Mouse (Mus musculus) gastrocnemius, postnatal 14 days (tissue): ENCODE results near the gene Elovl2. TPM values are rescaled to one million over a fixed set of nuclear protein-coding genes. Genes with fewer than 3 reads are reported as not detected.
"Not testable (repeated sequence)": the region's sequence is repeated elsewhere in the genome, so short reads cannot be mapped to it uniquely, and the experiment has no call there.

Experiments
- DNase-seq: peaks from one replicate; pipeline ENCODE4 v3.0.0; 2021; ENCODE audit warnings: mixed read lengths
- intact Hi-C: fragments of 180-260 bp; cut with DNase I; formaldehyde crosslinking; loops from one replicate; pipeline ENCODE4 v1.15.1; 2025; ENCODE audit warnings: low total_unique reads
- total RNA-seq, 2 experiments: library from RNA; stranded (reverse); gene quantifications; 2 replicates each; pipeline ENCODE4 v1.2.3; 2021

The Elovl2 gene
- total RNA-seq, 2 experiments from 2014 or later, result 0.16 to 0.18 TPM

GRCm38 (mm10) chr13:41235845-41236741 lies 15.9 kb upstream of the Elovl2 start:
- intact Hi-C loops, result loop anchor here (10.0 kb wide), 1 partner anchor 451 kb away; no protein-coding TSS in a partner anchor
- DNase-seq, result no peak

- no peak for DNase-seq
- intact Hi-C loops, result loop anchor here (10.0 kb wide), 1 partner anchor 450 kb away; no protein-coding TSS in a partner anchor
Measured at GRCm38 (mm10) chr13:41235181-41235580, 15.0 kb upstream of the Elovl2 start.

- intact Hi-C loops, result loop anchor here (10.0 kb wide), 1 partner anchor 448 kb away; no protein-coding TSS in a partner anchor
- no peak for DNase-seq
Measured at GRCm38 (mm10) chr13:41233241-41233640, 13.0 kb upstream of the Elovl2 start.

GRCm38 (mm10) chr13:41232209-41232608 lies 12.0 kb upstream of the Elovl2 start:
- no peak for DNase-seq
- intact Hi-C loops, result loop anchor here (10.0 kb wide), 1 partner anchor 447 kb away; no protein-coding TSS in a partner anchor

- intact Hi-C loops, result loop anchor here (10.0 kb wide), 1 partner anchor 447 kb away; no protein-coding TSS in a partner anchor
Measured at GRCm38 (mm10) chr13:41231389-41231983, 11.3 kb upstream of the Elovl2 start.

GRCm38 (mm10) chr13:41230256-41230655 lies 10.1 kb upstream of the Elovl2 start:
- intact Hi-C loops, result loop anchor here (10.0 kb wide), 1 partner anchor 445 kb away; no protein-coding TSS in a partner anchor
- no peak for DNase-seq

More at GRCm38 (mm10) chr13:41231389-41231983, 11.3 kb upstream of the Elovl2 start:
- no peak for DNase-seq

- no peak for DNase-seq
- intact Hi-C loops, result no loop called here
Measured at GRCm38 (mm10) chr13:41228060-41228459, 7.9 kb upstream of the Elovl2 start.

- no peak for DNase-seq
- intact Hi-C loops, result no loop called here
Measured at GRCm38 (mm10) chr13:41226513-41226912, 6.3 kb upstream of the Elovl2 start.

GRCm38 (mm10) chr13:41219687-41220303 lies 410 bp downstream of the Elovl2 start:
- peak; percentile 13 for DNase-seq

GRCm38 (mm10) chr13:41219056-41219455 lies 1.1 kb downstream of the Elovl2 start:
- intact Hi-C loops, result no loop called here
- no peak for DNase-seq

More at GRCm38 (mm10) chr13:41219687-41220303, 410 bp downstream of the Elovl2 start:
- intact Hi-C loops, result no loop called here

GRCm38 (mm10) chr13:41216236-41216635 lies 4.0 kb downstream of the Elovl2 start:
- no peak for DNase-seq
- intact Hi-C loops, result no loop called here

- intact Hi-C loops, result no loop called here
- DNase-seq, result no peak
Measured at GRCm38 (mm10) chr13:41215669-41216068, 4.5 kb downstream of the Elovl2 start.

- intact Hi-C loops, result no loop called here
- no peak for DNase-seq
Measured at GRCm38 (mm10) chr13:41212558-41213322, 7.5 kb downstream of the Elovl2 start.

- no peak for DNase-seq
- intact Hi-C loops, result no loop called here
Measured at GRCm38 (mm10) chr13:41211276-41211675, 8.9 kb downstream of the Elovl2 start.

GRCm38 (mm10) chr13:41206241-41206640 lies 14.0 kb downstream of the Elovl2 start:
- intact Hi-C loops, result no loop called here

GRCm38 (mm10) chr13:41205568-41205967 lies 14.6 kb downstream of the Elovl2 start:
- DNase-seq, intact Hi-C loops: not testable (repeated sequence)

More at GRCm38 (mm10) chr13:41206241-41206640, 14.0 kb downstream of the Elovl2 start:
- DNase-seq, result no peak

- no peak for DNase-seq
- intact Hi-C loops, result no loop called here
Measured at GRCm38 (mm10) chr13:41203691-41204090, 16.5 kb downstream of the Elovl2 start.

- no peak for DNase-seq
Measured at GRCm38 (mm10) chr13:41203289-41203688, 16.9 kb downstream of the Elovl2 start.

GRCm38 (mm10) chr13:41200861-41201260 lies 19.3 kb downstream of the Elovl2 start:
- DNase-seq, result no peak
- intact Hi-C loops, result no loop called here

More at GRCm38 (mm10) chr13:41203289-41203688, 16.9 kb downstream of the Elovl2 start:
- intact Hi-C loops, result no loop called here
